Mouse (Mus musculus) MEL (cell line): ENCODE data around the gene Hsf5. TPM values are rescaled to one million over a fixed set of nuclear protein-coding genes. Genes with fewer than 3 reads are reported as not detected.

Experiments used
- DNase-seq: peaks from one replicate; pipeline ENCODE4 v3.0.0; 2011; ENCODE audit warnings: low read depth, low spot score
- H3K27ac ChIP-seq: 2 replicates; pipeline ENCODE4 v1.5.1; 2012; ENCODE audit warnings: low read depth, mild to moderate bottlenecking, control low read depth, low read length, moderate library complexity; ENCODE audit not compliant: control insufficient read depth
- H3K27me3 ChIP-seq, 2 experiments: fragments of 150-350 bp in 1 of 2; sonication (generic) in 1 of 2; 2 replicates each; pipeline ENCODE4 v1.6.1; 2012; ENCODE audit warnings: low read length in 2 of 2, mild to moderate bottlenecking in 2 of 2, improper control_type of control experiment in 1 of 2, moderate library complexity in 1 of 2; ENCODE audit not compliant: insufficient read depth in 2 of 2, control insufficient read depth in 1 of 2
- H3K36me3 ChIP-seq, 2 experiments: 2 replicates each; pipeline ENCODE4 v1.6.1; 2012 to 2014; ENCODE audit warnings: low read length in 2 of 2, improper control_type of control experiment in 1 of 2, inconsistent platforms in 1 of 2, mild to moderate bottlenecking in 1 of 2; ENCODE audit not compliant: insufficient read depth in 2 of 2, control insufficient read depth in 1 of 2
- H3K4me1 ChIP-seq, 2 experiments: fragments of 150-350 bp in 1 of 2; sonication (generic) in 1 of 2; 2 replicates each; pipeline ENCODE4 v1.6.1; 2012; ENCODE audit warnings: low read length in 2 of 2, improper control_type of control experiment in 1 of 2, mild to moderate bottlenecking in 1 of 2; ENCODE audit not compliant: insufficient read depth in 2 of 2, control insufficient read depth in 1 of 2
- H3K4me3 ChIP-seq, 2 experiments: fragments of 150-350 bp in 1 of 2; sonication (generic) in 1 of 2; 2 replicates each; pipeline ENCODE4 v1.5.1; 2012; ENCODE audit warnings: low read depth in 2 of 2, low read length in 2 of 2, mild to moderate bottlenecking in 2 of 2, moderate library complexity in 2 of 2, control low read depth in 1 of 2, improper control_type of control experiment in 1 of 2; ENCODE audit not compliant: control insufficient read depth in 1 of 2, insufficient read depth in 1 of 2
- H3K79me2 ChIP-seq: 2 replicates; pipeline ENCODE4 v1.6.1; 2012; ENCODE audit warnings: mild to moderate bottlenecking, low read length, moderate library complexity; ENCODE audit not compliant: control insufficient read depth, poor library complexity, insufficient read depth
- H3K9ac ChIP-seq: 2 replicates; pipeline ENCODE4 v1.6.1; 2012; ENCODE audit warnings: low read depth, mild to moderate bottlenecking, control low read depth, low read length, moderate library complexity; ENCODE audit not compliant: control insufficient read depth, poor library complexity, severe bottlenecking
- H3K9me3 ChIP-seq: fragments of 150-350 bp; sonication (generic); replicated peaks from 2 replicates; pipeline ENCODE4 v1.6.1; 2012; ENCODE audit warnings: mild to moderate bottlenecking, low read length, improper control_type of control experiment, moderate library complexity; ENCODE audit not compliant: insufficient read depth
- BHLHE40 ChIP-seq: IDR thresholded peaks from 2 replicates; pipeline ENCODE4 v1.6.1; 2012; ENCODE audit warnings: low read depth, mild to moderate bottlenecking, inconsistent platforms, low read length, improper control_type of control experiment, borderline replicate concordance
- CHD1 ChIP-seq: IDR thresholded peaks from 2 replicates; pipeline ENCODE4 v1.6.1; 2012; ENCODE audit warnings: low read depth, mild to moderate bottlenecking, inconsistent platforms, low read length, improper control_type of control experiment
- E2F4 ChIP-seq: IDR thresholded peaks from 2 replicates; pipeline ENCODE4 v1.6.1; 2011; ENCODE audit warnings: low read depth, low read length, improper control_type of control experiment, borderline replicate concordance
- EP300 ChIP-seq, 2 experiments: IDR thresholded peaks; 2 replicates each; pipeline ENCODE4 v1.6.1; 2011; ENCODE audit warnings: improper control_type of control experiment in 2 of 2, low read length in 2 of 2, low read depth in 1 of 2, mild to moderate bottlenecking in 1 of 2
- GABPA ChIP-seq: IDR thresholded peaks from 2 replicates; pipeline ENCODE4 v1.6.1; 2012; ENCODE audit warnings: low read depth, mild to moderate bottlenecking, inconsistent platforms, low read length, improper control_type of control experiment, moderate library complexity
- GATA1 ChIP-seq: IDR thresholded peaks from 2 replicates; pipeline ENCODE4 v1.6.1; 2011; ENCODE audit warnings: low read depth, low read length, improper control_type of control experiment
- MAX ChIP-seq: IDR thresholded peaks from 2 replicates; pipeline ENCODE4 v1.6.1; 2011; ENCODE audit warnings: low read length, improper control_type of control experiment
- MEF2A ChIP-seq: IDR thresholded peaks from 2 replicates; pipeline ENCODE4 v1.6.1; 2014; ENCODE audit warnings: low read depth, mild to moderate bottlenecking, inconsistent platforms, low read length, improper control_type of control experiment; ENCODE audit not compliant: poor library complexity, insufficient replicate concordance, severe bottlenecking; ENCODE audit errors: extremely low read depth
- MYC ChIP-seq: IDR thresholded peaks from 2 replicates; pipeline ENCODE4 v1.6.1; 2011; ENCODE audit warnings: low read depth, mild to moderate bottlenecking, low read length, improper control_type of control experiment, moderate library complexity
- NELFE ChIP-seq: IDR thresholded peaks from 2 replicates; pipeline ENCODE4 v1.6.1; 2011; ENCODE audit warnings: low read depth, low read length, improper control_type of control experiment
- POLR2AphosphoS2 ChIP-seq: IDR thresholded peaks from 2 replicates; pipeline ENCODE4 v1.6.1; 2011; ENCODE audit warnings: low read length, improper control_type of control experiment
- RAD21 ChIP-seq: IDR thresholded peaks from 2 replicates; pipeline ENCODE4 v1.6.1; 2011; ENCODE audit warnings: mild to moderate bottlenecking, low read depth, low read length, improper control_type of control experiment
- RCOR1 ChIP-seq: IDR thresholded peaks from 2 replicates; pipeline ENCODE4 v1.6.1; 2012; ENCODE audit warnings: low read depth, mild to moderate bottlenecking, inconsistent platforms, low read length, improper control_type of control experiment
- SIN3A ChIP-seq: IDR thresholded peaks from 2 replicates; pipeline ENCODE4 v1.6.1; 2012; ENCODE audit warnings: low read length, improper control_type of control experiment, inconsistent platforms
- SMC3 ChIP-seq: IDR thresholded peaks from 2 replicates; pipeline ENCODE4 v1.6.1; 2011; ENCODE audit warnings: low read depth, low read length, improper control_type of control experiment
- TAL1 ChIP-seq: IDR thresholded peaks from 2 replicates; pipeline ENCODE4 v1.6.1; 2012; ENCODE audit warnings: mild to moderate bottlenecking, inconsistent platforms, low read length, moderate library complexity, mixed read lengths
- TCF12 ChIP-seq: IDR thresholded peaks from 2 replicates; pipeline ENCODE4 v1.6.1; 2014; ENCODE audit warnings: low read depth, mild to moderate bottlenecking, inconsistent platforms, low read length, improper control_type of control experiment, moderate library complexity
- USF1 ChIP-seq: IDR thresholded peaks from 2 replicates; pipeline ENCODE4 v1.6.1; 2014; ENCODE audit warnings: low read depth, mild to moderate bottlenecking, inconsistent platforms, low read length, improper control_type of control experiment, moderate library complexity
- USF2 ChIP-seq, 2 experiments: IDR thresholded peaks; 2 replicates each; pipeline ENCODE4 v1.6.1; 2011 to 2012; ENCODE audit warnings: improper control_type of control experiment in 2 of 2, low read length in 2 of 2, borderline replicate concordance in 1 of 2, inconsistent platforms in 1 of 2, low read depth in 1 of 2, mild to moderate bottlenecking in 1 of 2; ENCODE audit not compliant: insufficient read depth in 1 of 2
- ZC3H11A ChIP-seq: IDR thresholded peaks from 2 replicates; pipeline ENCODE4 v1.6.1; 2012; ENCODE audit warnings: low read depth, mild to moderate bottlenecking, inconsistent platforms, low read length, improper control_type of control experiment
- ZKSCAN1 ChIP-seq: IDR thresholded peaks from 2 replicates; pipeline ENCODE4 v1.6.1; 2012; ENCODE audit warnings: low read depth, mild to moderate bottlenecking, inconsistent platforms, low read length, improper control_type of control experiment, moderate library complexity
- ZMIZ1 ChIP-seq: IDR thresholded peaks from 2 replicates; pipeline ENCODE4 v1.6.1; 2012; ENCODE audit warnings: low read depth, mild to moderate bottlenecking, inconsistent platforms, low read length, improper control_type of control experiment, moderate library complexity
- ZNF384 ChIP-seq: IDR thresholded peaks from 2 replicates; pipeline ENCODE4 v1.6.1; 2012; ENCODE audit warnings: low read depth, mild to moderate bottlenecking, inconsistent platforms, low read length, improper control_type of control experiment
- polyA plus RNA-seq, 2 experiments: library from polyadenylated mRNA; stranded (reverse) in 1 of 2; unstranded in 1 of 2; fragments of >175 nt in 1 of 2; fragments of >200 nt in 1 of 2; gene quantifications; 2 replicates each; pipeline versions ENCODE4 v1.2.1 to v1.2.4; 2012; ENCODE audit warnings: low replicate concordance in 2 of 2, low read depth in 1 of 2; ENCODE audit not compliant: insufficient read length in 2 of 2, insufficient read depth in 1 of 2, missing spikeins in 1 of 2
- total RNA-seq: library from RNA; depleted of rRNA; stranded (reverse); fragments of 300-350 nt; gene quantifications from 2 replicates; pipeline ENCODE4 v1.2.3, GENCODE M21; 2012

Gene Hsf5
- total and polyA plus RNA-seq, 3 experiments, result 0.03 TPM; not detected in 2

DNA sequence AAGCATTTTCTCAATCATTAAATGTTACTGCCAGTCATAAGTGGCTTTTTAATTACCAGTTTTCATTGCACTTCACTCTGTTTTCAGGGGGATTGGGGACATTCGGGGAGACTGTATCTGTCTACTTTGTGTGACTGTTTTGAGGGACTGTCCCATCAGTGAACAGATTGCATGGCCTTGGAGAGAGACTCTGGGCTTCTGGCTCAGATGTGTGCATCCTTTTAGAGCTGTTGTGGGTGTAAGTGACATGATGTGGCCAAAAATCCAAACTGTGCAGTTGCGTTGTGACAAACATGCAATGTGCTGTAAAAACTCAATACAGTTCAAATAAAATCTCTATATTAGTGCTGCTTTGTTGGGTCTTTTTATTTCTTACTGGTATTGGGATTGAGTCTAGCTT is 1.0 kb upstream of the Hsf5 start:
- no peak for TF ChIP-seq RAD21
- TF ChIP-seq RCOR1, result no peak
- no peak for TF ChIP-seq USF2 (IDR thresholded peaks at IDR 0.05; ENCODE audit: borderline replicate concordance in 1 of 2, insufficient read depth in 1 of 2, low read depth in 1 of 2, low read length in 2 of 2)
- TF ChIP-seq MYC, result no peak
- no peak for TF ChIP-seq TAL1
- no peak for TF ChIP-seq USF1
- no peak for TF ChIP-seq BHLHE40
- TF ChIP-seq EP300 (IDR thresholded peaks at IDR 0.05; ENCODE audit: low read depth in 1 of 2, low read length in 2 of 2), result no peak
- TF ChIP-seq ZNF384, result no peak
- TF ChIP-seq MAX, result no peak
- no peak for TF ChIP-seq POLR2AphosphoS2
- no peak for TF ChIP-seq NELFE
- TF ChIP-seq ZMIZ1, result no peak
- TF ChIP-seq E2F4, result no peak
- no peak for TF ChIP-seq MEF2A
- TF ChIP-seq TCF12, result no peak
- no peak overlapping the region for H3K27ac ChIP-seq
- H3K4me3 ChIP-seq, result no peak overlapping the region
- peaks cover 3 to 6% of the 10 kb centered on the region in 2 experiments; a peak in 2 of 4 replicates for H3K36me3 ChIP-seq
- no peaks in the 10 kb centered on the region for H3K27me3 ChIP-seq
- H3K4me1 ChIP-seq, result no peaks in the 10 kb centered on the region; a peak in 1 of 4 replicates
- H3K79me2 ChIP-seq, result no peaks in the 10 kb centered on the region
- no peak overlapping the region for H3K9ac ChIP-seq
- no peaks in the 10 kb centered on the region for H3K9me3 ChIP-seq
- no peak for DNase-seq

DNA sequence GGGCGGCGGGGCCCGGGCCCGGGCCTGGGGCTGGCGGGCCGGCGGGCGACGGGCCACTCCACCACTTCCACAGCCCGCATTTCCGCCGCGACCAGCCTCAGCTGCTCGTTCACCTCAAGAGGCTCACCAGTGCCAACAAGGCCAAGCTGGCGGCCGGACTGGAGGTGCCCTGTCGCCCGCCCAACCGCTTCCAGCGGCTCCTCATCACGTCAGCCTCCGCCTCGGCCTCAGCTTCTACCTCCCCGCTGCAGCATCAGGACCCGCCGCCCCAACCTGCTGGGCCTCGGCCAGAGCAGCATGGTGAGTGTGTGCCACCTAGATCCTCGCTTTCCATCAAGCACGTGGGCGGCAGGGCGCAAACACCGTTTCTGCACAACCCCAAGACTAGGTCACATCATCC is 642 bp downstream of the Hsf5 start:
- H3K27ac ChIP-seq, result no peak overlapping the region
- no peak for DNase-seq
- H3K4me3 ChIP-seq, result no peak overlapping the region
- H3K9ac ChIP-seq, result no peak overlapping the region
- H3K36me3 ChIP-seq, result peaks cover 3 to 6% of the 10 kb centered on the region in 2 experiments; a peak in 2 of 4 replicates
- H3K9me3 ChIP-seq, result no peaks in the 10 kb centered on the region
- TF ChIP-seq SMC3 (no peak), SIN3A (no peak), GABPA (no peak), ZC3H11A (no peak), ZKSCAN1 (no peak), GATA1 (no peak), CHD1 (no peak)
- H3K4me1 ChIP-seq, result no peaks in the 10 kb centered on the region; a peak in 1 of 4 replicates
- no peaks in the 10 kb centered on the region for H3K27me3 ChIP-seq
- no peaks in the 10 kb centered on the region for H3K79me2 ChIP-seq
